Mouse (Mus musculus) cerebellum, adult 2 months (tissue): ENCODE measurements around the gene Kng1.
A peak's percentile ranks its signal among the peaks of the same experiment; 100 is the strongest.

Source experiments
- CTCF ChIP-seq: fragments of 200-500 bp; IDR thresholded peaks from 2 replicates; pipeline ENCODE4 v1.5.1; 2011; ENCODE audit warnings: low read depth, mild to moderate bottlenecking, control low read depth, low read length, moderate library complexity, borderline replicate concordance; ENCODE audit not compliant: insufficient read depth
- POLR2A ChIP-seq: fragments of 200-500 bp; IDR thresholded peaks from 2 replicates; pipeline ENCODE4 v1.6.1; 2011; ENCODE audit warnings: low read length, control low read depth, borderline replicate concordance; ENCODE audit not compliant: insufficient read depth

- TF ChIP-seq CTCF = no peak
- TF ChIP-seq POLR2A = peak; percentile 89
Measured at GRCm38 (mm10) chr16:23107231-23107942, 49.7 kb downstream of the Kng1 start, which contains the start of gene Eif4a2.
